Mouse (Mus musculus) neutrophil, adult 83 days (primary cell): Measurements from ENCODE around the gene Mrps11. TPM values are rescaled to one million over a fixed set of nuclear protein-coding genes. Genes with fewer than 3 reads are reported as not detected.

Experiments used
- total RNA-seq, 2 experiments: library from RNA; stranded (reverse); gene quantifications; one replicate each; pipeline ENCODE4 v1.2.4; 2023

Mrps11 gene
- 10 to 100 TPM; 13.4 to 24.8 TPM for total RNA-seq

GRCm38 (mm10) chr7:78782639-78783581 is at the start of gene Mrps11, which contains the start of gene Mrpl46:
TSS of gene Mrps11 (plus strand) at chr7:78783119.
TSS of gene Mrpl46 (minus strand) at chr7:78783531.

GRCm38 (mm10) chr7:78737614-78738210 is 45.2 kb upstream of the Mrps11 start, which contains the start of gene Ntrk3:
TSS of gene Ntrk3 (minus strand) at chr7:78738012.

Other genes starting within 250 kb of the Mrps11 start
- gene Ntrk3, start 45.1 kb upstream of the Mrps11 start, total RNA-seq = not detected
- gene Mrpl46, start 412 bp downstream of the Mrps11 start, total RNA-seq = 10 to 100 TPM in 1 of 2 experiments, 1 to 10 TPM in 1; 9.8 to 10.1 TPM
- gene Det1, start 64.1 kb downstream of the Mrps11 start, total RNA-seq = 1 to 10 TPM; 5.4 to 5.7 TPM
- 1 to 10 TPM; 7.2 to 7.3 TPM for gene Aen, start 112.7 kb downstream of the Mrps11 start, total RNA-seq
- gene Isg20, start 130.3 kb downstream of the Mrps11 start, total RNA-seq = 10 to 100 TPM; 37.2 to 46.0 TPM